Mouse (Mus musculus) telencephalon, adult 2 months (tissue): ENCODE results near the gene Stx18.

Experiments
- DNase-seq: peaks from one replicate; pipeline ENCODE4 v3.0.0-alpha.2; 2011; ENCODE audit warnings: low read depth, low spot score

The Stx18 gene

DNA sequence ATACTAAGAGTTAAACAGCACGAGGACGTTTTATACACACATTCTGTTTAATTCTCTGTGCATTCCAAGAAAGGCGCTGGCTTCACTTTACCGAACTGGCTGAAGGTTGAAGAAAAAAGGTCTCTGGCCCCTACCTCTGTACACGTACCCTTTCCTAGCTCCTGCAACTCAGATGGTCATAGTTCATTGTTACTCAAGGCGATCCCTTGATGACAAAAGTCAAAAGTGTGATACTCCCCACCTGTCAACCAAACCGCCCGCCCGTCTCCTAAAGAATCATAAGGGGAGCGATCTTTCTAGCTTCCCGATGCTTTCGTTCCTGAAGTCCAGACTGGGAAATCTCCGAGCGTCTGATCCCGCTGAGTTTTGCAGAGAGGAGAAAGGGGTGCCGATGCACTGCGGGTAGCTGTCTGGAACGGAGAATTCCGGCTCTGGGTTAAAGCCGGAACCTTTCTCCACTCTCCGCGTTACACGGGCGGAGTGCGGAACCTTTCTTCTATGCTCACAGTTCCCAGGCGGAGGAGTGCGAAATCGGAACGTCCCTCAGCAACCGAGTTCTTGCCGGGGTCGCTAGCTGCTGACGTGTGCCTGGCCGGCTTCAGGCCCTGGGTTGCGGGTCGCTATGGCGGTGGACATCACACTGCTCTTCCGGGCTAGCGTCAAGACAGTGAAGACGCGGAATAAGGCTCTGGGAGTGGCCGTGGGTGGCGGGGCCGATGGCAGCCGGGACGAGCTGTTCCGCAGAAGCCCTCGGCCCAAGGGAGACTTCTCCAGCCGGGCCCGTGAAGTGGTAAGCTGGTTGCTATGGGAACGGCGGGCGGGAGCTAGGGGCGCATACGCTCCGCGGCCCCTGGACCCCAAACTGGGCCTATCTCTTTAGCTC, at the start of gene Stx18:
TSS of gene Stx18 (plus strand) at position 33 of the 883 bp plus-strand sequence.
- peak; percentile 91 for DNase-seq

DNA sequence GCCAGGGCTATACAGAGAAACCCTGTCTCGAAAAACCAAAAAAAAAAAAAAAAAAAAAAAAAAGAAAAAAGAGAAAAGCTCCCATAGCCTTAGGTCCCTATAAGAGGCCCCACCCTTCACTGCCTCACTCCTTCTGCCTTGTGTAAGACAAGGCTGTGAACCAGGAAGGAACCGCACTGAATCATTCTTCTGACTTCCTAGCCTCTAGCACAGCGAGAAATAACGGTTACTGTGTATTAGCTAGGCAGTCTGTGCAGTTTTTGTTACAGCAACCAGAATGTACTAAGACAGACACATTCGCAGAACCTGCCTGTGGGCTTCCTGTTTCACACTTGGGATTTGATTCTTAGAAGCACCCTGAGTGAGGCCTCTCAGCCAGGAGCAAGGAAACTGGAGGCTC, 46.2 kb upstream of the Stx18 start:
- DNase-seq = no peak

DNA sequence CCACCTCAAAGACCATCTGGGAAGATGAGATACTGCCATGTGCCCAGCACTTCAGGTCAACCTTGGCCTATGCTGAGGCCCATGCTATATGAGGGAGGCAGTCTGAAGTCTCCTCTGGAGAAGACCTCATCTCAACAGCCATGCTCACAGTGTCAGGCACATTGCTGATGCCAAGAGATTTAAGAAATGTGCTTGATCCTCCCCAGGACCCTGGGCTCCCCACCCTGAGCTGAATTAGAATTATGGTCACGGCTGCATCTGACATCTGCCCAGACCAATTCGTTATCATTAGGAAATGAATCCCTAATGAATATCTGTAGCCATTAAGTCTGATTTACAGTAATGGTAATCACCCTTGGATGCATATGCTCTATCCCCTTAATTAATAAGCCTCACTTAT, 39.7 kb upstream of the Stx18 start:
- DNase-seq = no peak

DNA sequence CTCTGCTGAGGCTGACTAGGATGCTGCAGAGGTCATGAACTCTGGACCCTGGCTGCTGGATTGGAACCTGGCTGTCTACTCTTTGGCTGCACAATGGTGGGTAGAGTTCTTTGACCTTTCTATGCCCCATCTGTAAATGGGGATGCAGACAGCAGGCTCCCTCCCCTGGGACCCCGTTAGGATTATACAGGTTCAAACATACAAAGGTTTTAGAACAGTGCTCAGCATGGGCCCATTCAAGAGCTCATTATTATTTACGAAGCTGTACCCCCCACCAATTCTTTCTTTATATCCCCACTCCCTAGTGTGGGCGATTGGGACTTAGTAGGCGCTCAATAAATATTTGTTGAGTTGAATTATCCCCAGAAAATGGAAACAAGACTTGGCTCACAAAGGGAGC, 36.0 kb upstream of the Stx18 start:
- no peak for DNase-seq

DNA sequence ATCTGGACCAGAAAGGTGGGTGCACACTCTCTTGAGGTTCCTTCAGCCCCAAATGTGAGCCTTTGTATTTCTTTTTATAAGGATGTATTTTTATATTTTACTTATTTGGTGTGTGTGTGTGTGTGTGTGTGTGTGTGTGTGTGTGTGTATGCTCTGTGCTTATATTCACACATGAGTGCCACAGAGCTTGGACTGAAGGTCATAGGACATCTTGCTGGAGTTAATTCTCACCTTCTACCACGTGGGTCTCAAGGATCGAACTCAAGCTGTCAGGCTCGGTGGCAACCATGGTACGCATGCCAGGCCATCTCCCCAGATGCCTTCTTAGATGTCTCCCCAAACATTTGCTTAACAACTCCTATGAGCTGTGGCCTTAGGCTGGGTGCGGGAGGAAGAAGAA, 33.8 kb upstream of the Stx18 start:
- no peak for DNase-seq

DNA sequence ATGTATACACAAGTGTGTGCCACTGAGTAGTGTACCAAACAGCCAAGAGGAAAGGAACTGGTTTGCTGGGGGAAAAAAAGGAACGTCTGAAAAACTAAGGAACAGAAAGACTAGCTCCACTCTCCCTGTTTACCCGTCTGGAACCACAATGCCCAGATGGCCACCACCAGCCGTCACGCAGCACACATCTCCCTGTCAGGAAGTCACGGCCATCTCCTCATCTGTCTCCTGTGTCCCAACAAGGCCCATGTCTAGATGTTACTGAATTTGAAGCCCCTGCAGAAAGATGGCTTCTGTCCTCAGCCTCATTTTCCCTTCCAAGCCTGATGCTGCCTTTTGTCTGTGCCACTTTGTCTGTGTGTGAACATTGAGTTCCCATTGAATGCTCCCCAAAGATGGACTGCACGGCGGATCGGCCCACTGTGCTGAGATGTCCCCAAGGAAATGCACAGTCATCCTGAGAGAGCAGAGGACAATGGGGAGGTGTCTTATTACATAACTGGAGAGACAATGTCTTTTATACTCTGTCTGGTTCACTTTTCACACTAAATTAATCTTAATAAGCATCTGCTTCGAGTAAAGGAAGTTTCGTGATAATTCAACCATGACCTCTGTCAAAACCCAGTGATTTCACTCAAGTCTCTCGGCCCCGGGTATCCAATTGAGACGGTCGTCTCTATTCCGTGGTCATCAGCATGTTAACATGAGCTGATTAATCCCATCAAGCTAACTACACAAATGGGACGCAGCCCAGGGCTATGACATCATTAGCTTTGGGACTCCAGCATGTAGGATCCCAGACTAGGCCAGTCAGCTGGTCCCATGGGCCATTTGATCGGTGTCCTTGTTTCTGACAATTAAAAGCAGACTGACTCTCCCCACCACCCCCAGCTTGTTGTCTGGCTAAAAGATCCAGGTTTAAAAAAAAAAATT, 31.9 kb upstream of the Stx18 start:
- no peak for DNase-seq

DNA sequence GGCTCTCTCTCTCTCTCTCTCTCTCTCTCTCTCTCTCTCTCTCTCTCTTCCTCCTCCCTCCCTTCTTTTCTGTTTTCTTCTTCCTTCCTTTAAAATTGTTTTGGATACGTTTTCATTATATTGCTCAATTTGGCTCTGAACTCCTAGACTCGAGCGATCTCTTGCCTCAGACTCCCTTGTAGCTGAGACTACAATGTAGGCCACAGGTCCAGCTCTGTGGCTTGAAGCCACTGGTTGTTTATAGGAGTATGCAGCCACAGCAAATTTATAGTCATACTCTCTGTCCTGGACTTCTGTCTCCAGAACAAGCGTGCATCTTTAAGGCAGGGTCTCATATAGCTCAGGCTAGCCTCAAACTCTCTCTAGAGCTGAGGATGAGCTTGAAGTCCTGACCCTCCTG, 29.5 kb upstream of the Stx18 start:
- DNase-seq = no peak

DNA sequence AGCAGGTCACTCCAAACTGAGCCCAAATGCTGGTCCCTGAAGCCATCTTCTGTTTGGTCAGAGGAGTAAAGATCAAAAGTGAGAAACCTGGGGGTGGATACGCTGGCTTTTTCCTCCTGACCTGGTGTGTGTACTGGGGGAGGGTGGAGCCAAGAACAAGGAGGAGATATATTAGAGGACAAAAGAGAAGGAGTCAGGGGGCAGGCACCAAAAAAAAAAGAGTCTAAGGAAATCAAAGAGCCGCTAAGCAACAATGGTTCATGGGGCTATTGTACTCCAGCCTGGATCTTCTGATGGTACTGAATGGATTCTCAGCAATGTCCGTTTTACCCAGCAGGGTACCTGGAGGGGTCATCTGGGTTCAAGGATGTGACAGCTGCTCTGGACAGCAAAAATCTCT, 23.6 kb upstream of the Stx18 start:
- DNase-seq = no peak

DNA sequence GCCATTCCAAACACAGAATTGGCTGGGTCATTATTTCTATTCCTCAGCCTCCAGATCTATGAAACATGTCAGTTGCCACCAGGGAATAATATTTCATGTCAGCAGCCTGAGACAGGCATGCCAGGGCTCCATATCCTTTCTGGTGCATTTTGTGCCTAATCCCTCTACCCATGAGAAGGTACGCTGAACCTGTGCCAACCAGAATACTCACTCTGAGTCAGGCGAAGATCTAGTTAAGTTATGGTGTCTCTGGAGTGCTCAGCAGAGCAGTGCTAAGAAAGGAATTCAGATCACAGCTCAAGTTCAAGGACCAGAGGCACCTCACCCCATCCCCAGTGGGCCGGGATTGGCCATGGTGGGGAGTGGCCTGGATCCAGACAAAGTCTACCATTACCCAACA, 21.6 kb upstream of the Stx18 start:
- no peak for DNase-seq

DNA sequence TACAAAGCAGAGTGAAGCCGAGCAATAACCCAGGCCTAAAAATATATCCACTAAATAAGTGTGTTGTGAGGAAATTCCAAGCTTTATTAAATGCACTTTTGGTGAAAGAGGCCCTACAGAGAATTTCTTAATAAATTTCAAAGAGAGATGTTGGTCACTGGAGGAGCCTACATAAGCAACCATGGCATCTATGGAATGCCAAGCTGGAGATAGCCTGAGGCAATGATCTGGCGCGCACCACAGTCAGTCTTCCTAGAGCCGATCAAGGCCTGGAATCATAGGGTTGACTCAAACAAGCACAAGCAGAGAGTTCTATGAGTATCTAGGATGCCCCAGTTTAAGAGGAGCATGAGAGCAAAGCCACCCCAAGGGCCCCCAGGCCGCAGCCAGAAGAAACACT, 10.9 kb upstream of the Stx18 start:
- no peak for DNase-seq

DNA sequence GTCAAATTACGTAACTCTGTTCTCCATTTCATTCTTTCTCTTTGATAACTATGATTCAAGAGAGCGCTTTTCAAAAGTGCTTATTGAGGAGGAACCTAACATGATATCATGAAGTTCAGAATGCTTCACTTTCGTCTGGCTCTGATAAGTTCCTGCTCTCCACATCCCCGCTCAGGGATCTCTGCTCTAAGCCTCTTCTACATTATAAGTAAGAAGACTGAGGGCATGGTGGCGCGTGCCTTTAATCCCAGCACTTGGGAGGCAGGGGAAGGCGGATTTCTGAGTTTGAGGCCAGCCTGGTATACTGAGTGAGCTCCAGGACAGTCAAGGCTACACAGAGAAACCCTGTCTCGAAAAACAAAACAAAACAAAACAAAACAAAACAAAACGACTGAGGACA, 268 bp upstream of the Stx18 start:
- DNase-seq = no peak

DNA sequence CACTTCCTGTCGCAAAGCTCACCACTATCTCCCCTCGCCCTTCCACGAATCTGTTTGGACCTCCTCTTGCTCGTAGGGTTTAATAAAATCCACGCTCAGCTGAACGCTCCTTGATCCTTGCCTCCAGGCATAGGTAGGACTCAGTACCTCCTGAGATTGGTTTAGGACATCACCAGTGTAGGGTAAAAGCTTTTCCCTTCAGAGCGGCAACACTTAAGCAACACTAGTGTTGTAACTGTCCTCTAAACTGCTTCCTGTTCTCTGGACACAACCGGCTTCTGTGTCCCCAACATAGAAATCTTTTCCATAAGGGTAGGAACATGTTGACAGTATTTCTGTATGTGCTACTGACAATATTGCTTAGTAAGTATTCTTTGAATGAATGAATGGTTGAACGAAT, 1.3 kb downstream of the Stx18 start:
- no peak for DNase-seq

DNA sequence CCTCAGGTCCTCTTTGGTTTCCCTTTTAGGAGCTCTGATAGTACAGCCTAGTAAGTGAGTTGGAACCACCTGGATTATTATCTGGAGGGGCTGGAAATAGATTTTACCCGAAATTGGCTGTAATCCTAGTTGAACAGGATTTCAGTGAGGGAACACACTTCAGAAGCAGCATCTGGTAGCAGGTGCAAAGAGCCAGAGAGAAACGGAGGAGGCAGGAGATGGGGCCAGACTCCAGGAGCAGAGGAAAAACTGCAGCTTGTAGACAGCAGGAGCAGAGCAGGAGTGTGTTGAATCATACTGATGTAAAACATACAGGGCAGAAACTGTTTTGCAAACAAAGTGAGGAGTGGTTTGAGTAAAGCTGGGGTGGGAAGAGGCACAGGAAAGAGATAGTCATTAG, 6.4 kb downstream of the Stx18 start:
- no peak for DNase-seq

DNA sequence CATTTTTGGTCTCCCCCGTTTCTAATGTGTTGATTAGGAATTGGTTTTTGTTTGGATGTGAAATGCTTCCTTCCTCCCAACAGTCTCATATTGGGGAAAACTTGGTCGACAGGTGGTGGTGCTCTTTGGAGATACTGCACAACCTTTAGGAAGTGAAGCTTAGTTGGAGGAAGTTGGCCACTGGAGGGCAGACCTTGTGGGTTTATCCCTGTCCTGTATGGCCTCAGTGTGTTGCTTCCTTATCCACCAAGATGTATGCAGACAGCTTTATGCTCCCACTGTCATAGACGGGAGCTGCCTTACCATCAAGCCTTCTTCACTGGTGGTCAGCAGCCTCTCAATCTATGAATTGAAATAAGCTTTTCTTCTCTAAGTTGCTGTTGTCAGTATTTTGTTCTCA, 9.6 kb downstream of the Stx18 start:
- no peak for DNase-seq

DNA sequence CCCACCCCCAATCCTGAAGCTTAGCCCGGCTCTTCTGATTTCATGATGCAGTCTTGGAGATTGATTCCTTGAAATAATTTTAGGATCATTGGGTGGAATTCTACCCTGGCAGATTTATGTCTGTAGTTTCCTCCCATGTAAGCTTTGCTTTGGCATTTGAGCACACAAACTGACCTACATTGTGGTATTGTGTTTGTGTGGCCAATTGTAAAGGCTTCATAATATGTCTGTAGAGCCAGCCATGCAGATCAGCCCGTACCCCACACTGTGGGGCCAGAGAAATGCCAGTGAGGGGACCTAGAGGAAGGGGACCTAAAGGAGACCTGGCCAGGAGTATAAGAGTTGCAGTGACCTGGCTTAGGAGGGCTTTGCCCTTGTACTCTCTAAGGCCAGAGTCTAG, 22.5 kb downstream of the Stx18 start:
- no peak for DNase-seq

DNA sequence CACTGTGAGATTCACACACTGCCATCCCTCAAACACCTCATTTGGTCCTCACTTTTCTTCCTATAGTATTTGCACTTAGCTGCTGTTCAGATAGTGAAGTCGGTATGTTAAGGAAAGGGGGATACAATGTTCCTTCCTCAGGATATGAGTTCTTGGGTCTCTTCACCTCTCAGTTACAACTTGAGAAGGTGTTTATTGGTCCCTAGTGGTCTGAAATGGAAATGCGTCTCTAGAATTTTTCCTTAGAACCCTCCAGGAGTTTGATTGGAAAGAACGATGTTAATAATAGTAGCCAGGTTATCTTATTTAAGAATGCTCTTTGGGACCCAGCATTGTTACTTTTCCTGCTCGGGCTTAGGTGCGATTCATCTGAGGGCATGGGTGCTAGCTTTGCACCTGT, 24.2 kb downstream of the Stx18 start:
- no peak for DNase-seq

DNA sequence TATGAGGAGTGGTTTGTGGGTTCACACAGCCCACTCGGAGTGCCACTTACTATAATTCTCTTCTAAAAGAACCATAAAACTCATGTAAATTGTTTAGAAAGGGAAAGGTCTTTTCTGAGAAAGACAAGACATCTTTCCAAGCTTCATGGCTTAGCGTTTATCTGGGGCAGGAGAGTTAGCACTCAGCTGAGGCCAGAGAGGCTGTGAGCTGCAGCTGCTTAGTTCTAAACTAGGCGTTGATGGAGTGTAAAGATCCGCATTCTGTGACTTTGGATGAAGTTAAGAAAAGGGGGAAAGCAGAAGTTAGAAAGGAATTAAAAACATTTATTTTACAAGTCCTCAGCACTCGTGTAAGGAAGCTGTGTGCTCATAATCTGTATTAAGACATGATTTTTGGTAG, 24.8 kb downstream of the Stx18 start:
- DNase-seq = no peak

DNA sequence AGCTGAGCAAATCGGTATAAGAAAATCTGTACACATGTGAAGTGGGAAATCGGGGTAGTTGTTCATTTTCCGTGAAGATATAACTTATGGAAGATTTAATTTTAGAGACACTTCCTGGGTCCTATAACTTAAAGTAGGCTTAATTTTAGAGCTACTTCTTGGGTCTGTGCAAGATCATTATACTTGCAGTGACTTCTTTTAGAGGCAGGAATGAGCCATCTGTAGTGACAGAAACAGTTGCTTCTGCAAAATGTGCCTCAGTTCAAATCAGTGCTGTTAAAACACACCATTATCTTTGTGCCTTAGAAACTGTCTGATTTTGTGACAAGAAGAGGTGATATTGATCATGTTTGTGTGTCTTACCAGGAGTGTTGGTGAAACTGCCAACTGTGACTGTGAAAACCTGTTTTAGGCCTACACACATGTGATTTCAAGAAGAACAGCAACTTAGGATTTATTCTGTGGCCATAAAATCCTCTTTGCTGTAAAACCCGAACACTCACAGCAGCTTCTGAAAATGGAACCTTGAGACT, 25.6 kb downstream of the Stx18 start:
- DNase-seq = peak; percentile 54

DNA sequence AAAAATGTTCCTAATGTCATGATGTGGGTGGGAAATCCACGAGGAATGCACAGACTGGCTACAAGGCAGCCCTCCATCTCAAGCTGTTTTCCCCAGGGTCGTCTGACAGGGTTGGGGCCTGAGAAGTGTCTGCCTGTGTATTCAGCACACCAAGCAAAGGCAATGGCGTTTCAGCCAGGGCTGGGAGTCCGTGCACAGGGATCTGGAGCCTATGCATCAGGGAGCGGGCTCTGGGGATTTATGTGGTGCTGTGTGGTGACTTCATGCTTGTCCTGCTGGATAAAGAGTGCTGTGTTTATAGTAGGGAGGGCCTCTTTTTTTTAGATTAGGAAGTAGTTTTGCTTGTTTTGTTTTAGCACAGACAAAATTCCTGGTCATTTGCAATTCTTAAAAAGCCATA, 26.2 kb downstream of the Stx18 start:
- no peak for DNase-seq

DNA sequence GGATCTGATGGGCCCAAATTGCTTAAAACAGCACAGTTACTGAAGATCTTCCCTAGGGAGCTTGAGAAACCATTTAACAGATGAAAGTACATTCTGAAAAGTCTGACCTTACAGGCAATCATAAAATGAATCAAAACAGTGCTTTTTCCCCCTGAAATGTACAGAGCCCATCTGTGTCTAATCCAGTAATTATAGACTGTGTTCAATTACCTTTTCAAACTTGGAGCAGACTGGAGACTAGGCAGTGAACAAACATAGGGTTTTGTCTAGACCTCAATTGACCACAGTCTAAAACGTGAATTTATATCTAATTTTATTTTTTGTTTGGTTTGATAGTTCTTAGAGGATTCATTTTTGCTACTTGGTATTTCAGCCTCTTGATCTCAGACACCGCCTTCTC, 26.9 kb downstream of the Stx18 start:
- no peak for DNase-seq

DNA sequence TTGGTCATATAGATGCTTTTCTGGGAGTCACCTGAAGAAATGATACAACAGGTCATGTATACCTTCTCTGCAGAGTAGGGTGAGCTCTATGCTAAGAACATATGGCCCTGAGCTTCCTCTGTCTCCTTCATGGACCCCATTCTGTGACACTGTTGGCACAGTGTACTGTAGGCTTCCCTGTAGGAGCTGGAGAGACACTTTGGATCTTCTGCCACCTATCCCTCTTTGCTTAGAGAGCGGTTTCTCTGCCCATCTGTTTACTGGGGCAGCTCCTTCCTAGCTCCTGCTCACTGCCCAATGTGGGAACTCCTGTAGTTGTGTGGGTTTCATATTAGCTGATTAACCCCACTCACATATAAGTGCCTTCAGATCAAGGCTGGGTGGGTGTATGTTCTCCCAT, 28.1 kb downstream of the Stx18 start:
- no peak for DNase-seq

DNA sequence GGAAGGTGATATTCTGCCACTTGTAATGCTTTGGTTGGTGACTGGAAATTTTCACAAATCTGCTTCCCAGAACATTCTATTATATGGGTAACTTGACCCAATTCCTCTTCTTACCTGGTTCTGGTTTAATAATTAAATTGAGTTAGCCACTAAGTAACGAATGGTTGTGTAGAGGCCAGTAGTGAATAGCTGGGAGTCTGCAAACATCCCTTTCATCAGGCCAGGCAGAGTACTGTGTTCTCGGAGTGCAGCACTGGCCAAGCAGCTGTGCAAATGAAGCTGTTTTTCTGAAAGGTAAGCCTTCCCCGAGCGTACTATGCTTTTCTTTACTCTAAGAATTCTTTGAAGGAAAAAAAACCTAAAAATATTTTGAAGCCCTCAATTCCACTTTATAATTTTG, 37.8 kb downstream of the Stx18 start:
- no peak for DNase-seq

DNA sequence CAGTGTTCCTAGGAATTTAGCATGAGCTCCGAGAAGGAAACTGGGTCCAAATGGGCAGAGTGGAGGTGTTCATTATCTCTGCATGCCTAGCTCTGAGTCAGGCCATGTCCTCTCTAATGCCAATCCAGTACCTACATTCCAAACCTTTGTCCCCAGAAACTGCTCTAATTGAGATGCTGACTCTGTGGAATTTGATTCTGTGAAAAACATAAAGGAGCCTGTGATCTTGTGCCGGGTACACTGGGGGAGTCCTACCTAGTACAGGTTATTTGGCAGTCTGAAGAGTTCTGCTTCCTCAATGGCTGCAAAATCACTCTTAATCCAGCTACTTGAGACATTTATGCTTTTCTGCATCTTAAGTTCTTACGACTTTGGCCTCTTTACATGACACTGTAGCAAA, 40.0 kb downstream of the Stx18 start:
- DNase-seq = no peak
